In genomic region chr3:31327791-31328190, GRCm38 (mm10) we compare ENCODE assay signal across 22 mouse cellular contexts. TPM values are rescaled to one million over a fixed set of nuclear protein-coding genes. Genes with fewer than 3 reads are reported as not detected.
"Had no signal": no experiment of that assay in that cellular context is flagged by ENCODE, and none has a peak within 500 bp of the region (broad histone marks: within the 10 kb centered on the region; RNA-seq: fewer than 3 reads in every experiment).

No protein-coding gene starts in this region.

- H3K4me3 ChIP-seq: kidney, embryonic 15.5 days; left cerebral cortex, adult 2 months; limb, embryonic 12.5 days; limb, embryonic 15.5 days; midbrain, embryonic 12.5 days; midbrain, embryonic 15.5 days; neural tube, embryonic 12.5 days; neural tube, embryonic 15.5 days had no signal

- H3K27ac ChIP-seq: kidney, embryonic 15.5 days; limb, embryonic 12.5 days; limb, embryonic 15.5 days; liver, embryonic 14.5 days; macrophage; midbrain, embryonic 12.5 days; midbrain, embryonic 15.5 days; neural tube, embryonic 12.5 days; neural tube, embryonic 15.5 days; stomach, postnatal 0 days had no signal

- H3K4me1 ChIP-seq: kidney, embryonic 15.5 days; limb, embryonic 12.5 days; limb, embryonic 15.5 days; midbrain, embryonic 12.5 days; midbrain, embryonic 15.5 days; neural tube, embryonic 12.5 days; neural tube, embryonic 15.5 days had no signal

- ATAC-seq: liver, postnatal 0 days; lung, postnatal 0 days; midbrain, embryonic 15.5 days had no signal

- DNase-seq: kidney, adult 11 months; kidney, adult 8-10 months; kidney, postnatal 10 days; kidney, postnatal 4 days; left cerebral cortex, postnatal 4 days; liver, postnatal 0 days; lung, embryonic 14.5 days; right cerebral cortex, postnatal 4 days; thymus, postnatal 25 days had no signal

RNA-seq across cellular contexts. Expression of gene Slc7a14, which starts 17.6 kb away (rescaled TPM):
- total RNA-seq: megakaryocyte, adult 5-6 weeks had no signal
- polyA plus RNA-seq: macrophage had no signal
